Mouse (Mus musculus): ENCODE measurements at regions not wholly inside any gene's neighbourhood (a gene's known extent, or its start where the extent isn't known, plus 50 kb on each side); places are given as distances from the start of the nearest gene placed in this dataset.

DNA sequence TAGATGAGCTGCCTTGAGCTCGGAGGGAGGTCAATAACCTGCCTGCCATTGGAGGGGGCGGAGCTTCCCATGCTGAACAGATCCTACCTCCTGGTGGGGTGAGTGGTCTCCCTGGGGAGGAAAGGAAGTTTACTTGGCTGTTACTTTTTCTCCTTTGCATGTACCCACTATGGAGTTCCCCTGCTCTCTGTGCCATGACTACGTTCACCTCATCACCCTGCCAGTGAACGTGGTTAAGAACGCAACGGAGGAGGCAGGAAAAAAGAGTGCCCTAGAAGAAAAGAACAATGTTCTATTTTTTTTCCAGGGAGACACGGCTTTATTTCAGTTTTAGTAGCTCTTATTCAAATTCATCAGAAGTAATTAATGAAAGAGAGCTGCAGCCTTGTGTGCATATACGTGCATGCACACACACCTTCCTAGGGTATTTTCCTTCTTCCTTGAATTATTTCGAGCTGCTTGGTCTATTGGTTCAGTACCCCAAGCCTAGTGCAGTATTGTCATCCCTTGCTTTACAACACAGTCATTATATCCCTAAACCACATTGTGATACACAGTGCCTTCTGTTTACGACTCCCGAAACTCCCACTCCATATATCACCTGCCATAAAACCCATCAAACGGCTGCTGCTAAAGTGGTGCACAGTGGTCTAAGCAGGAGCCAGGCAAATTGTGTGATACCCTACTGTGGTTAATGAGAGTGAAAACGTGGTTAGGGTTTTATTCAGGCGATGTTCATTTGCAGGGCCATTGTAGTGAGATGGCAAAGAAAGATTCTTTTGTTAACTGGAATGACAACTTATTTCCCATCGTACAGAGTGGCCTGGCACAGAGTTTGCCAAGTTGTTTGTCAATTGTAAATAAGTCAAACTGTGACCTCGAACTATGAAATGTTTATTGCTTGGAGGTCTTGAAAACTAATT, 608.0 kb downstream of the Bcl11a start:
- no peak overlapping the region for H3K4me3 ChIP-seq (replicated peaks)
- H3K9me3 ChIP-seq = peaks cover 5% of the 10 kb centered on the region; the same call in 1 of the 2 replicates
- no peaks in the 10 kb centered on the region for H3K4me1 ChIP-seq
- TF ChIP-seq FLI1 (IDR thresholded peaks at IDR 0.05; ENCODE audit: low read length) = no peak
- TF ChIP-seq GATA1 (IDR thresholded peaks at IDR 0.05; ENCODE audit: borderline replicate concordance, low read length) = no peak
- no peaks in the 10 kb centered on the region for H3K36me3 ChIP-seq (replicated peaks; ENCODE audit: low read length)
- H3K27me3 ChIP-seq (replicated peaks) = no peaks in the 10 kb centered on the region

DNA sequence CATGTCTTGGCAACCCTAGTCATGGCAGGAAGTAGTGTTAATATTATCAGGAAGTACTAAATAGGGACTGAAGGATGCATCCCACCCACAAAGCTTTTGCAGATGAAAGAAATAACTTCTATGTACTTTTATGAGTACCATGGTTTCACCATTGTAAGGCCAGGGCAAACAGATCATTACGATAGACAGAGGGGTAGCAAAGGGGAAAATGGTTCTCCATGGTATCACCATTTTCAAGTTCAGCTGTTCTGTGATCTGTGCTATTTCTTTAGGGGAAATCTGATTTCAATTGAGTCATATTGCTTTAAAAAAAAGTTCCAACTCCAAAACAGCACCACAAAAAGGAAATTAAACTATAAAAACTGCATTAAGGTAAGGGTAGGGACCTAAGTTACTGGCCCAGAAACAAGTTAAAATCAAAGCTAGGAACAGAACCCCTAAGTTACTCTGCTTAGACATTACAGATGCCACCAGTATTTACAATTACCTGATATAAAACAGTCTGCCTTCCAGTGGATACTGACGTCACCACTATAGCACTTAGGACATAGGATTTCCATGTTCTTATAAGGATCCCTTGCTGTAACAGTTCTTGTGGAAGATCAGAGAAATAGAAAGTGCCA, 610.4 kb downstream of the Bcl11a start:
- Histone ChIP-seq H3K4me3 (replicated peaks) (no peak overlapping the region), H3K9me3 (peaks cover 5% of the 10 kb centered on the region; the same call in 1 of the 2 replicates), H3K36me3 (replicated peaks; ENCODE audit: low read length) (no peaks in the 10 kb centered on the region), H3K4me1 (no peaks in the 10 kb centered on the region), H3K27me3 (replicated peaks) (no peaks in the 10 kb centered on the region)
- TF ChIP-seq GATA1 (IDR thresholded peaks at IDR 0.05; ENCODE audit: borderline replicate concordance, low read length) (no peak), FLI1 (IDR thresholded peaks at IDR 0.05; ENCODE audit: low read length) (no peak)

DNA sequence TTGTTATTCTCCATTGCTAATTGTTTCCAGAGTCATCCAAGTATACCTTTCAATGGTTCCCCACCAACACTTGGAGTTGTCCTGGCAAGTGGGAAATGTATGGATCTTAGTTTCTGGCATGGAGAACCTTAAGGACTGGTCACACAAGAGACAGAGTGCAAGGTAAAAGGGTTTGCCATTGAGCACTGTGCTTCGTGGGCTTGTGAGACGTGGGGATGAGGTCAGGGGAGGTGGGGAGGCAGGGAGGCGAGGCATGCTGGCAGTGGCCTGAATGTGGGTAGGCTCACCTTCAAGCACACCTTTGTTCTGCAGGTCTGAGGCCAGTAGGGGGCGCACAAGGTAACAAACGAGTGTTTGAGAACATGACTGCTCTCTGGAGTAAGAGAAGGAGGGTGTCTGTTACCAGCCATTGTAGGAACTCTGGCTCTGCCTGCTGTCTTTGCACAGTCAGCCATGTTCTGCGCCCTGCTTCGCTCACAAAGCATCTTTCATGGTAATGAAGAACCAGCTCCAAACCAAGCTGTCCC, 612.0 kb downstream of the Bcl11a start:
- TF ChIP-seq FLI1 (IDR thresholded peaks at IDR 0.05; ENCODE audit: low read length) = no peak
- no peak for TF ChIP-seq GATA1 (IDR thresholded peaks at IDR 0.05; ENCODE audit: borderline replicate concordance, low read length)
- Histone ChIP-seq H3K4me1 (no peaks in the 10 kb centered on the region), H3K9me3 (peaks cover 5% of the 10 kb centered on the region; the same call in 1 of the 2 replicates), H3K36me3 (replicated peaks; ENCODE audit: low read length) (no peaks in the 10 kb centered on the region), H3K4me3 (replicated peaks) (no peak overlapping the region), H3K27me3 (replicated peaks) (no peaks in the 10 kb centered on the region)

DNA sequence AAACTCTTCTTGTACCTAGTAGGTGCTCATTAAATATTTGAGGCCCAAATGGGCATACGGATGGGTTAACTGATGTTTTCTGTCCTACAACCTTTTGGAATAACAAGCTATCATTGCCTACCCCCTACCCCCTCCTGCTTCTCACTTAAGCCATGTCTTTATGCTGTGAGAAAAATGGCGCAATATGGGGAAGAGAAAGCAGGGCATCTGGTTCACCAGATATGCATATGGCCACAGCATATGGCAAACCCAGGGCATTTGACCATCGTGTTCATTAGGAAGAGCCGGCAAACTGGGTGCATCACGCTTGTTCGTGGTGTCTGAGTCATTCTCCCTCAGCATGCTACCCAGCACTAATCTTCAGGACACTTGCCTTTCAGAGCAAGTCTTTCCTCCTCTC, 616.1 kb downstream of the Bcl11a start:
- Histone ChIP-seq H3K9me3 (peaks cover 5% of the 10 kb centered on the region; the same call in 1 of the 2 replicates), H3K4me3 (replicated peaks) (no peak overlapping the region), H3K36me3 (replicated peaks; ENCODE audit: low read length) (no peaks in the 10 kb centered on the region), H3K4me1 (no peaks in the 10 kb centered on the region), H3K27me3 (replicated peaks) (no peaks in the 10 kb centered on the region)
- TF ChIP-seq GATA1 (IDR thresholded peaks at IDR 0.05; ENCODE audit: borderline replicate concordance, low read length) (no peak), FLI1 (IDR thresholded peaks at IDR 0.05; ENCODE audit: low read length) (no peak)

DNA sequence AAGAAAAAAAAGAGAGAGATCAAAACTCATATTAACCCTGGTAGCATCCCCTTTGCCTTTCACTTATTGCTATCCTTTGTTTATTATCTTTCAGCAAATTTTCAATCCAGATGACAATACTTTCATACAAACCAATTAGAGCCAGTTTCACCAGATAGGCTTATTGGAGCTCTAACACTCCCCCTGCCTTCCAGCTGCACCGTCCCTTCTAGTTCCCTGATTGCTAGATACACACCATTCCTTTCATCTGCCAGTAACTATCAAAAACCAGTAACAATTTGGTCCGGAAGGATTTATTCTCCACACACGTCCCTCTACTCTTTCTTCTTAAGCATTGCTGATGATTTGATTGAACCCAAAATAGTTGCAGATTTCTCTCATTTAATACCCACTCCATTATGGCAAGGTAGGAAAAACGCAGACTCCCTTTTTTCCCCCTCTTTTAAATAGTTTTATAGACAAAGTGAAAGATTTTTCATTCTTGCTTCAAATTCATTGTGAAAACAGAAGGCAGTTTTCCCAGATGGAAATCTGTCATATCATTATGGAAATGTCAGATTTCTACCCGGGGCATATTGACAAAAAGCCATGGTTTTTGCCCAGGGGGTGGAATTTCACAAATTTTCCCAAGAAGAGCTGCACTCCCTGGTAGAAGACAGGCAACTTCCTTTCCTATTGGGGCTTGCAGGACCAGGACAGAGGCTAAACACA, 617.3 kb downstream of the Bcl11a start:
- TF ChIP-seq FLI1 (IDR thresholded peaks at IDR 0.05; ENCODE audit: low read length) (no peak), GATA1 (IDR thresholded peaks at IDR 0.05; ENCODE audit: borderline replicate concordance, low read length) (no peak)
- H3K4me3 ChIP-seq (replicated peaks) = no peak overlapping the region
- peaks cover under 1% of the 10 kb centered on the region; the same call in 1 of the 2 replicates for H3K9me3 ChIP-seq
- no peaks in the 10 kb centered on the region for H3K36me3 ChIP-seq (replicated peaks; ENCODE audit: low read length)
- no peaks in the 10 kb centered on the region for H3K27me3 ChIP-seq (replicated peaks)
- H3K4me1 ChIP-seq = no peaks in the 10 kb centered on the region

DNA sequence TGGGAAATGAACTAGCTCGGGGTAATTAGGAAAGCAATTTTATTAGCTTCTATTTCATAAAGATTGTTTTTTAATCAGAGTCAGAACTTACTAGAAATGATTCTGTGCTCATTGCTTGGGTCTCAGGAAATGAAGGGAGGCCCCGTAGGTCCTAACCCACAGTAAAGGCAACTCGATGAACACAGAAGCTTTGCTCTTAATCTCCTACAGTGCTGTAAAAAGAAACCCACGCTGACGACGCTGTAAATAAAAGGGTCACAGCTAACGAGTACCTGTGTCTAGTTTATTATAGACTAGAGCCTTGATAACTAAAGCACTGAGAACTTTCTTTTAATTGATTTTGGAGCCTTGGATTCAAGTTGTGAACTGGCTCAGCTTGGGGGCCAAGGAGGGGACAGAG, 618.7 kb downstream of the Bcl11a start:
- Histone ChIP-seq H3K36me3 (replicated peaks; ENCODE audit: low read length) (no peaks in the 10 kb centered on the region), H3K4me3 (replicated peaks) (no peak overlapping the region), H3K4me1 (no peaks in the 10 kb centered on the region), H3K9me3 (no peaks in the 10 kb centered on the region), H3K27me3 (replicated peaks) (no peaks in the 10 kb centered on the region)
- TF ChIP-seq FLI1 (IDR thresholded peaks at IDR 0.05; ENCODE audit: low read length) (no peak), GATA1 (IDR thresholded peaks at IDR 0.05; ENCODE audit: borderline replicate concordance, low read length) (no peak)

DNA sequence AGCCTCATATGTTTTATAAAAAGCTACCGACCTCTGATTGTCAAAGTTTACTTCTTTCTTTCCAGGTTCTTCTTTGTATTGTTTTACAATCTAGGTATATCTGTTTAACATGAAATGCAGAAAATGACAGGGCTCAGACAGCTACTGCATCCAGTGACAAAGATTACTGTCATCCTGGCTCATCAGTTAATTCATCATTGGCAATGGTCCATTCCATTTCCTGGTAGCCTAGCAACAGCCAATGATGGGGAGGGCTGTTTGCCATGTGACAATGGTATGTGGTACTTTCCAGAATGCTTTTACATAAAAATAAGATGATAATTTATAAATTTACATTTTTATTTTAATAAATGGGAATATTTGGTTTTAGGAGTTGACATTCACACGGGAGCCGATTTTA, 630.9 kb downstream of the Bcl11a start:
- Histone ChIP-seq H3K4me1 (no peaks in the 10 kb centered on the region), H3K9me3 (no peaks in the 10 kb centered on the region), H3K27me3 (replicated peaks) (no peaks in the 10 kb centered on the region), H3K36me3 (replicated peaks; ENCODE audit: low read length) (no peaks in the 10 kb centered on the region), H3K4me3 (replicated peaks) (no peak overlapping the region)
- TF ChIP-seq FLI1 (IDR thresholded peaks at IDR 0.05; ENCODE audit: low read length) = no peak
- TF ChIP-seq GATA1 (IDR thresholded peaks at IDR 0.05; ENCODE audit: borderline replicate concordance, low read length) = no peak

DNA sequence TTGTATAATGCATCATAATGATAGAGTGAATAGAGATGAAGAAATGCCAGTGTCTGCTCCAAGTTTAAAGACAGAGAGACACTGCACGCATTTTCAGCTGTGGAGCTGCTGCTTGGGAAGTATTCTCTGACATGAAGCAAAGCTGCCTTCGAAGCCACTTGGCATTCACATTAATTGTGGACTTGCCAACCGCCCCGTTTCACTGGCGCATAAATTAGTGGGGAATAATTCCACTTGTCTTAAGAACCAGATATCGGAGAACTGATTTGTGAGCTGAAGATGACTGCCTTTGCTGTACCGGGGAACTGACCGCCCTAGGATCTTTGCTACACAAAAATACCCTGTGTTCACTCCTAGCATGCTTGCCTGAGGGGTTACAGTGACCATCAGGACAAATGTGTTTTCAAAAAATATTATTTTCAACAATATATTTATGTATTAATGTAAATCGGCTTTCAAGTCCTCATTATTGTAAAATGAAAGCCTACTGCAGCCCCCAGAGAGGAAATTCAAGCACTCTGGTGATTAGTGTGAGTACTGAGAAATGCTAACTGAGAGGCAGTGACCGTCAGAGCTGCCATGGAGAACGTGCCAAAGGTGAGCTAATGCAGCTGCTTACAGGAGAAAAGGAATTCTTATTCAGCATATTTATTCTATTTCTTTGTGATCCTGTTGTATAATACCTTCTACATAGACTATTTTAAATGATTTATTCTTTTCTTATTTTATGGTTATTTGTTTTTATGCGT, 638.9 kb downstream of the Bcl11a start:
- Histone ChIP-seq H3K4me1 (no peaks in the 10 kb centered on the region), H3K9me3 (no peaks in the 10 kb centered on the region), H3K36me3 (replicated peaks; ENCODE audit: low read length) (no peaks in the 10 kb centered on the region), H3K27me3 (replicated peaks) (no peaks in the 10 kb centered on the region), H3K4me3 (replicated peaks) (no peak overlapping the region)
- TF ChIP-seq GATA1 (IDR thresholded peaks at IDR 0.05; ENCODE audit: borderline replicate concordance, low read length) = no peak
- no peak for TF ChIP-seq FLI1 (IDR thresholded peaks at IDR 0.05; ENCODE audit: low read length)

Data from megakaryocyte, embryonic 14.5 days (primary cell).